Mouse (Mus musculus): ENCODE data around the gene Gm525. TPM values are rescaled to one million over a fixed set of nuclear protein-coding genes. Genes with fewer than 3 reads are reported as not detected.
"Not testable (repeated sequence)": the region's sequence is repeated elsewhere in the genome, so short reads cannot be mapped to it uniquely, and the experiment has no call there.

Gm525 gene
- polyA plus RNA-seq, 1 experiment from 2014 or later, result not detected

DNA sequence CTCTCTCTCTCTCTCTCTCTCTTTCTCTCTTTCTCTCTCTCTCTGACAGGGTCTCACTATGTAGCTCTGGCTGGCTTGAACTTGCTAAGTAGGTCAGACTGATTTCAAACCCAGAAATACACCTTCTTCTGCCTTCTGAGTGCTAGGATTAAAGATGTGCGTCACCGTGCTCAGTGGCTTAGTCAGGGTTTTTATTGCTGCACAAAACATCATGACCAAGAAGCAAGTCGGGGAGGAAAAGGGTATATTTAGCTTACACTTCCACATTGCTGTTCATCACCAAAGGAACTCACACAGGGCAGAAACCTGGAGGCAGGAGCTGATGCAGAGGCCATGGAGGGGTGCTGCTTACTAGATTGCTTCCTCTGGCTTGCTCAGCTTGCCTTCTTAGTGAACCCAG, 9.1 kb downstream of the Gm525 start:
- not testable (repeated sequence) for ATAC-seq (ENCODE audit: low FRiP score, low read depth); H3K36me3 ChIP-seq; H3K4me1 ChIP-seq; H3K27me3 ChIP-seq; H3K27ac ChIP-seq (replicated peaks); H3K4me2 ChIP-seq (replicated peaks); H3K9me3 ChIP-seq; H3K9ac ChIP-seq (replicated peaks); H3K4me3 ChIP-seq
- WGBS, result 85% methylated on average over 3 of the region's 3 CpGs

DNA sequence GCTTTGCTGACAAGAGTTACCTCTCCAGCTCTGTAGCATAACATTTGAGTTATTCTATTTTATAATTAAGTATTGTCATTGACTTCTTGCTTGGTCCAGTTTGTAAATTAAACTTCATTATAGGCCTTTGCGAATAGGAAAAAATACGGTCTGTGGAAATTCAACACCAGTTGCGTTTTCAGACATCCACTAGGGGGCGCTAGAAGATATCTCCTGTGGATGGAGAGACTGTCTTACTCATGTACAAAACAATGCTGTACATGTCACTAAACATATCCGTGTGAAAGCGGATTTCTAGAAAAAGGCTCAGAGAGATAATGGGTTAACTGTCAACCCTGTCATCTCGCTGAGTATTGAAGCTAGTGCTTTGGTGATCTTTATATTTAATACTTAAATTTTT, 11.0 kb downstream of the Gm525 start:
- Histone ChIP-seq H3K27ac (replicated peaks) (no peak overlapping the region), H3K4me3 (no peak overlapping the region), H3K36me3 (no peaks in the 10 kb centered on the region), H3K9me3 (no peaks in the 10 kb centered on the region), H3K4me2 (replicated peaks) (no peak overlapping the region), H3K9ac (replicated peaks) (no peak overlapping the region), H3K4me1 (no peaks in the 10 kb centered on the region), H3K27me3 (peaks cover 2% of the 10 kb centered on the region; the same call in 1 of the 2 replicates)
- ATAC-seq (ENCODE audit: low FRiP score, low read depth), result no peak
- 49% methylated on average over 7 of the region's 7 CpGs for WGBS

DNA sequence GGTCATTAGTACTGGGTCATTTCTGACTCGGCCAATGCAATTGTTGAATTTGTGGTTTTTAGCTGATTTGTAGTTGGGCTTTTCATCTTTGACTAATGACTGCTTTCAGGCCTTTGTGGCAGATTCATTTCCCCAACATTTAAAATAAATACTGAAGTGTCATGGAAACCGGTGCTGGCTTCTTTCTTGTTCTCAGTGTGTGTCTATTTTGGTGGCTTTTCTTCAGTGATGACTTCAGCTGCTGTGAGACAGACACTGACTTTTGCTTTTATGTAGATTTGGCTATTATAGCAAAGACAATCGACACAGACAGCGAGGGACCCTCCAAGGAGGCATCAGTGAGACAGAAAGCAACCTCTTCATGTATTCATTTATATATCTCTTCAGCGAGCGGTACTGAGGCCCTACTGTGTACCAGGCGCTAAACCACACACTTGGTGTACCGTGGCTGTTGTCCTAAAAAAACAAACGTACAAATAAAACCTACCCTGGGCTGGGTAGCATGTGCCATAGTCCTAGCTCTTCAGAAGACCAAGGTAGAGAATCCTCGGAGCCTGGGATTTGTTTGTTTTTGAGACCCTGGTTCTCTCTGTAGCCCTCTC, 12.7 kb downstream of the Gm525 start:
- Histone ChIP-seq H3K36me3 (no peaks in the 10 kb centered on the region), H3K4me3 (no peak overlapping the region), H3K27me3 (no peaks in the 10 kb centered on the region), H3K9ac (replicated peaks) (no peak overlapping the region), H3K4me1 (no peaks in the 10 kb centered on the region), H3K27ac (replicated peaks) (no peak overlapping the region), H3K9me3 (no peaks in the 10 kb centered on the region), H3K4me2 (replicated peaks) (no peak overlapping the region)
- WGBS, result 79% methylated on average over 10 of the region's 10 CpGs
- no peak for ATAC-seq (ENCODE audit: low FRiP score, low read depth)

DNA sequence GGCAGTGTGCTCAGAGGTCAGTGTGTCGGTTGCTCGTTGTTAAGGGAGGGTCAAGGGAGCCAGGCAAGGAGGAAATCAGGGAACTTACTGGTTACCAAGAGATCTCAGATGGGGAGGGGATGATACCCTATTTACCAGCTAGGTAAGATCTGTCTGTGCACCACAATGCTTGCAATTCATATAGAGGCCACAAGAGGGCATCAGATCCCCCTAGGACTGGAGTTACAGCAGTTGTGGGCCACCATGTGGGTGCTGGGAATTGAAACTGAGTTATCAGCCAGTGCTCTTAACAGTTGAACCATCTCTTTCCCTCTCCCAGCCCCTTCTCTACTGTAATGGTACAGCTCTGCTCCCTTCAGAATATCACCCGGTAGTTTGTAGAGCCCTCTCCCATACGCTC, 15.1 kb downstream of the Gm525 start:
- Histone ChIP-seq H3K27ac (replicated peaks) (no peak overlapping the region), H3K27me3 (no peaks in the 10 kb centered on the region), H3K9me3 (no peaks in the 10 kb centered on the region), H3K4me3 (no peak overlapping the region), H3K4me1 (no peaks in the 10 kb centered on the region), H3K36me3 (no peaks in the 10 kb centered on the region), H3K9ac (replicated peaks) (no peak overlapping the region), H3K4me2 (replicated peaks) (no peak overlapping the region)
- WGBS, result 94% methylated on average over 4 of the region's 4 CpGs
- ATAC-seq (ENCODE audit: low FRiP score, low read depth), result no peak

- H3K36me3 ChIP-seq; H3K4me3 ChIP-seq; ATAC-seq (ENCODE audit: low FRiP score, low read depth); H3K27me3 ChIP-seq; H3K4me1 ChIP-seq; H3K9ac ChIP-seq (replicated peaks); H3K27ac ChIP-seq (replicated peaks); H3K9me3 ChIP-seq; H3K4me2 ChIP-seq (replicated peaks): not testable (repeated sequence)
- WGBS, result 82% methylated on average over 6 of the region's 7 CpGs
Observed at GRCm38 (mm10) chr11:89090359-89090758, 16.7 kb downstream of the Gm525 start.

DNA sequence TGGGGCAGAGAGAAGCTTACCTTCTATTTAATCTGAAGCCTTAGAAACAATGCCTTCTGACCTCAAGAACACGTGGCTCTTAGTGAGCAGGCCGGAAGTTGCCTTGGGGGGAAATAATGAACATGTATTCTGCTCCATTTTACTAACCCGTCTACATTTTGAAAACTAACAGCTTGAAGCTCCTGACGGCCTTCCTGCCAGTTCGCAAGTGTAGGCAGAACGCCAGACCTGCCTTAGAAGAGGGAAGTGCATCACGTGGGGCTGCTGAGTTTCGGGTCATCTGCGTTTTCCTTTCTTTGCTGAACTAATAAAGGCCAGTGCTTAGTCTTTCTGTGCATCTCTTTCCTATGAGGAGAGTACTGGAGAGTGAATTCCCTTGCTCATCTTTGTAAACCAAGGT, 19.1 kb downstream of the Gm525 start:
- ATAC-seq (ENCODE audit: low FRiP score, low read depth), result no peak
- Histone ChIP-seq H3K9ac (replicated peaks) (no peak overlapping the region), H3K4me1 (no peaks in the 10 kb centered on the region), H3K9me3 (no peaks in the 10 kb centered on the region), H3K36me3 (no peaks in the 10 kb centered on the region), H3K27me3 (no peaks in the 10 kb centered on the region), H3K4me3 (no peak overlapping the region), H3K27ac (replicated peaks) (no peak overlapping the region), H3K4me2 (replicated peaks) (no peak overlapping the region)
- WGBS, result 86% methylated on average over 9 of the region's 9 CpGs

DNA sequence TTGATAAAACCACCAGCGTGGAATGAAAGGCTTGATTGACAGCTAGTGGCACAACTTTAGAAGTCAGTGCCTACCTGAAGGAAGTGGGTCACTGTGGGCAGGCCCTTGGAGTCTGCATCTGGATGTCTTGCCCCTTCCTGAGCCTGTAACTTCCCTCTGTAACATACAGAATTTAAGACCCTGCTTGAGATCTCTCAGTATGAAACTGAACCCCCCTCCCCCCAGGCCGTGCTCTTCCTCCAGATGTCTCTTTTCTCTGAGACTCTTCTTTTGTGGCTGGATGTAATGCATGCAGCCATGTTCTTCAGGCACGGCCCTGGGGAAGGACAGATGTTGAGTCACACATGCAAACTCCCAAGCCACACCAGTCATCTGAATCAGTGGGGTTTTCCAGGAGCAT, 21.7 kb downstream of the Gm525 start:
- Histone ChIP-seq H3K27me3 (no peaks in the 10 kb centered on the region), H3K36me3 (no peaks in the 10 kb centered on the region), H3K27ac (replicated peaks) (no peak overlapping the region), H3K4me2 (replicated peaks) (no peak overlapping the region), H3K9ac (replicated peaks) (no peak overlapping the region), H3K4me1 (no peaks in the 10 kb centered on the region), H3K4me3 (no peak overlapping the region), H3K9me3 (no peaks in the 10 kb centered on the region)
- no peak for ATAC-seq (ENCODE audit: low FRiP score, low read depth)
- whole genome bisulfite sequencing, result 78% methylated on average over 3 of the region's 3 CpGs

DNA sequence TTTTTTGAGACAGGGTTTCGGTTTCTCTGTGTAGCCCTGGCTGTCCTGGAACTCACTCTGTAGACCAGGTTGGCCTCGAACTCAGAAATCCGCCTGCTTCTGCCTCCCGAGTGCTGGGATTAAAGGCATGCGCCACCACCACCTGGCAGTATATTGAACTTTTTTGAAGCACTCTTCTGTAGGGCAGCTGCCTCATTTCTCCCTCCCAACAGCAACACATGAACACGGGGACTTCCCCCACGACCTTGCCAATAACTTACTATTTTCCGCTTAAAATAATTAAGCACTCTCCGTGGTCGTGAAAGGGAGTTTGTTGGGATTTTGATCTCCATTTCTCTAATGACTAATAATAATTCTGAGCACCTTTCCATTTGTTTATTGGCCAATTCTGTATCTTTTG, 23.7 kb downstream of the Gm525 start:
- 90% methylated on average over 10 of the region's 10 CpGs for WGBS
- not testable (repeated sequence) for H3K4me2 ChIP-seq (replicated peaks); H3K9ac ChIP-seq (replicated peaks); H3K4me3 ChIP-seq; H3K27me3 ChIP-seq; H3K9me3 ChIP-seq; ATAC-seq (ENCODE audit: low FRiP score, low read depth); H3K27ac ChIP-seq (replicated peaks); H3K36me3 ChIP-seq; H3K4me1 ChIP-seq

- Histone ChIP-seq H3K9me3 (no peaks in the 10 kb centered on the region), H3K36me3 (no peaks in the 10 kb centered on the region), H3K4me2 (replicated peaks) (no peak overlapping the region), H3K4me3 (no peak overlapping the region), H3K9ac (replicated peaks) (no peak overlapping the region), H3K27me3 (no peaks in the 10 kb centered on the region; the same call in 1 of the 2 replicates), H3K27ac (replicated peaks) (no peak overlapping the region), H3K4me1 (peaks cover 6% of the 10 kb centered on the region)
- ATAC-seq (ENCODE audit: low FRiP score, low read depth), result no peak
- 86% methylated on average over 17 of the region's 17 CpGs for WGBS
Observed at GRCm38 (mm10) chr11:89098083-89098835, 24.6 kb downstream of the Gm525 start.

DNA sequence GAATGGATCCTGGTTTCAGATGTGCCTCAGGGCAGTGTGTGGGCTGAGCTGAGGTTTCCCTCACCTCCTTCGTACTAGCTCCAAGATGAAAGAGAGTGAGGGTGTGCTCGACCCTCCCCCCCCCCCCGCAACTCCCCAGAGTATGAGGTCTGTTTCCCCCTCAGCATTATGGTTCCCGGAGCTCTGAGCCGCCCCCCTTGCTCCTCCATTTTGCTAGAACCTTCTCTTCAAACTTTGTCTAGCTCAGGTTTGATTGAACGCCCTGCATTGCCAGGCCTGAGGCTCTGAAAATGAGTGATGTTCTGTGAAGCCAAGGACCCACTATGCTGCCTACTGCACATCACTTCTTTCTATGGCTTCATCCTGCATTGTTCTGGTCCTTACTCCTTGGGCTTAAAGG, 25.3 kb downstream of the Gm525 start:
- Histone ChIP-seq H3K27ac (replicated peaks) (no peak overlapping the region), H3K4me3 (no peak overlapping the region), H3K36me3 (no peaks in the 10 kb centered on the region), H3K4me1 (peaks cover 6% of the 10 kb centered on the region), H3K4me2 (replicated peaks) (no peak overlapping the region), H3K9me3 (no peaks in the 10 kb centered on the region), H3K9ac (replicated peaks) (no peak overlapping the region), H3K27me3 (no peaks in the 10 kb centered on the region; the same call in 1 of the 2 replicates)
- 75% methylated on average over 6 of the region's 6 CpGs for WGBS
- ATAC-seq (ENCODE audit: low FRiP score, low read depth), result no peak

- Histone ChIP-seq H3K27me3 (no peaks in the 10 kb centered on the region; the same call in 1 of the 2 replicates), H3K9me3 (no peaks in the 10 kb centered on the region), H3K36me3 (no peaks in the 10 kb centered on the region), H3K4me3 (peak overlapping the region; percentile 6; the same call in 1 of the 2 replicates), H3K4me1 (peaks cover 6% of the 10 kb centered on the region), H3K27ac (replicated peaks) (no peak overlapping the region), H3K4me2 (replicated peaks) (peak overlapping the region; percentile 41), H3K9ac (replicated peaks) (no peak overlapping the region)
- WGBS, result 3% methylated on average over 9 of the region's 9 CpGs
- peak; percentile 80 for ATAC-seq (ENCODE audit: low FRiP score, low read depth)
Observed at GRCm38 (mm10) chr11:89100403-89100802, 26.8 kb downstream of the Gm525 start.

- H3K4me2 ChIP-seq (replicated peaks), result peak overlapping the region; percentile 41
- H3K27ac ChIP-seq (replicated peaks), result no peak overlapping the region
- no peaks in the 10 kb centered on the region; the same call in 1 of the 2 replicates for H3K27me3 ChIP-seq
- no peaks in the 10 kb centered on the region for H3K9me3 ChIP-seq
- H3K9ac ChIP-seq (replicated peaks), result no peak overlapping the region
- H3K4me3 ChIP-seq, result peak overlapping the region; percentile 6; the same call in 1 of the 2 replicates
- H3K4me1 ChIP-seq, result peaks cover 6% of the 10 kb centered on the region
- no peak for ATAC-seq (ENCODE audit: low FRiP score, low read depth)
- 41% methylated on average over 17 of the region's 17 CpGs for WGBS
- no peaks in the 10 kb centered on the region for H3K36me3 ChIP-seq
Observed at GRCm38 (mm10) chr11:89100826-89101321, 27.2 kb downstream of the Gm525 start.
